Mouse (Mus musculus) kidney, adult 2 months (tissue): Measurements from ENCODE around the gene Gria1. TPM values are rescaled to one million over a fixed set of nuclear protein-coding genes. Genes with fewer than 3 reads are reported as not detected.

Experiments used
- DNase-seq: peaks from one replicate; pipeline ENCODE4 v3.0.0; 2021
- H3K27ac ChIP-seq: fragments of 200-500 bp; 2 replicates; pipeline ENCODE4 v1.5.1; 2012; ENCODE audit warnings: low read depth, low read length, control low read depth, inconsistent platforms; ENCODE audit not compliant: insufficient read depth
- H3K27me3 ChIP-seq: fragments of 200-500 bp; replicated peaks from 2 replicates; pipeline ENCODE4 v1.6.1; 2012; ENCODE audit warnings: mild to moderate bottlenecking, moderate library complexity, low read length, inconsistent platforms; ENCODE audit not compliant: control insufficient read depth, insufficient read depth
- H3K36me3 ChIP-seq: fragments of 200-500 bp; 2 replicates; pipeline ENCODE4 v1.6.1; 2012; ENCODE audit warnings: mild to moderate bottlenecking, moderate library complexity, low read length, inconsistent platforms; ENCODE audit not compliant: control insufficient read depth, insufficient read depth
- H3K4me1 ChIP-seq: fragments of 200-500 bp; 2 replicates; pipeline ENCODE4 v1.6.1; 2011; ENCODE audit warnings: low read length; ENCODE audit not compliant: control insufficient read depth, insufficient read depth
- H3K4me3 ChIP-seq: fragments of 200-500 bp; 2 replicates; pipeline ENCODE4 v1.5.1; 2011; ENCODE audit warnings: mild to moderate bottlenecking, low read depth, low read length, control low read depth; ENCODE audit not compliant: insufficient read depth
- CTCF ChIP-seq: fragments of 200-500 bp; conservative IDR thresholded peaks from 2 replicates; pipeline ENCODE4 v1.5.1; 2011; ENCODE audit warnings: low read depth, mild to moderate bottlenecking, control low read depth, low read length, moderate library complexity, mixed read lengths; ENCODE audit not compliant: insufficient read depth, insufficient read length
- POLR2A ChIP-seq: fragments of 200-500 bp; IDR thresholded peaks from one replicate; pipeline ENCODE4 v1.6.1; 2011; ENCODE audit warnings: low read depth, low read length, control low read depth
- WGBS: fragments of 180-500 bp; shearing (Covaris S2); methylation state at CpG from one replicate; pipeline ENCODE4 v1.1.7; 2018; 5-methylcytosine and 5-hydroxymethylcytosine counted together
- polyA plus RNA-seq: library from polyadenylated mRNA; depleted of rRNA; stranded (reverse); fragments of >200 nt; gene quantifications from 2 replicates; pipeline ENCODE4 v1.2.3, GENCODE M21; 2012

The Gria1 gene
- polyA plus RNA-seq, 1 experiment: 0.17 TPM

- DNase-seq: no peak
- H3K27ac ChIP-seq: no peak overlapping the region
- H3K36me3 ChIP-seq: no peaks in the 10 kb centered on the region
- WGBS: 92% methylated on average over 8 of the region's 8 CpGs
- no peaks in the 10 kb centered on the region for H3K27me3 ChIP-seq
- TF ChIP-seq POLR2A (no peak), CTCF (no peak)
- H3K4me3 ChIP-seq: no peak overlapping the region
- no peaks in the 10 kb centered on the region for H3K4me1 ChIP-seq
These were observed 59.2 kb downstream of the Gria1 start for GRCm38 (mm10) chr11:57070196-57070901.

- H3K27me3 ChIP-seq: no peaks in the 10 kb centered on the region
- DNase-seq: no peak
- no peaks in the 10 kb centered on the region for H3K4me1 ChIP-seq
- no peak for TF ChIP-seq CTCF
- no peak for TF ChIP-seq POLR2A
- no peak overlapping the region for H3K27ac ChIP-seq
- H3K36me3 ChIP-seq: no peaks in the 10 kb centered on the region
- WGBS: 62% methylated on average over 6 of the region's 6 CpGs
- H3K4me3 ChIP-seq: no peak overlapping the region
These were observed 61.0 kb downstream of the Gria1 start for GRCm38 (mm10) chr11:57072171-57072570.

DNA sequence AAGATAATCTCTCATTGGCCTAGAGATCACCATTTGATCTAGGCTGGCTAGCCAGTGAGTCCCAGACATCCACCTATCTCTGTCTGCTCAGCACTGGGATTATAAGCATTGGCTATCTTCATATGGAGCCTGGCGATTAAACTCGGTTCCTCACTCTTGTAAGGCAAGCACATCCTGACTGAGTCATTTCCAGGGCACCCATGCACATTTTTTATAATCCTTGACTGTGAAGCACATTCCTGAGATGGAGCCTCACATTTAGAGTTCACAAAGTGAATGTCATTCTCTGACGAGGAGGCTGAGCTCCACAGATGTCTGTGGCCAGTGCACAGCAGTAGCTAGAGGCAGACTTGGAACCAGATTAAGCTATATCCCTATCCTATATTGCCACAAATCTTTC is 68.2 kb downstream of the Gria1 start:
- Histone ChIP-seq H3K4me1 (no peaks in the 10 kb centered on the region), H3K27ac (no peak overlapping the region), H3K27me3 (no peaks in the 10 kb centered on the region), H3K36me3 (no peaks in the 10 kb centered on the region), H3K4me3 (no peak overlapping the region)
- no peak for DNase-seq
- TF ChIP-seq CTCF (no peak), POLR2A (no peak)
- WGBS: 75% methylated on average over 3 of the region's 3 CpGs

GRCm38 (mm10) chr11:57089527-57089926 is 78.3 kb downstream of the Gria1 start:
- H3K27me3 ChIP-seq: no peaks in the 10 kb centered on the region
- no peaks in the 10 kb centered on the region for H3K36me3 ChIP-seq
- TF ChIP-seq CTCF: no peak
- no peak for TF ChIP-seq POLR2A
- DNase-seq: no peak
- H3K4me1 ChIP-seq: no peaks in the 10 kb centered on the region
- H3K4me3 ChIP-seq: no peak overlapping the region
- 84% methylated on average over 5 of the region's 5 CpGs for WGBS
- H3K27ac ChIP-seq: no peak overlapping the region

- Histone ChIP-seq H3K27ac (no peak overlapping the region), H3K27me3 (no peaks in the 10 kb centered on the region), H3K36me3 (no peaks in the 10 kb centered on the region), H3K4me3 (no peak overlapping the region), H3K4me1 (no peaks in the 10 kb centered on the region)
- no peak for DNase-seq
- no peak for TF ChIP-seq POLR2A
These were observed 79.5 kb downstream of the Gria1 start for GRCm38 (mm10) chr11:57090705-57091104.

GRCm38 (mm10) chr11:57091276-57091914 is 80.2 kb downstream of the Gria1 start:
- Histone ChIP-seq H3K36me3 (no peaks in the 10 kb centered on the region), H3K27ac (no peak overlapping the region), H3K27me3 (no peaks in the 10 kb centered on the region), H3K4me1 (no peaks in the 10 kb centered on the region), H3K4me3 (no peak overlapping the region)
- TF ChIP-seq CTCF (no peak), POLR2A (no peak)
- WGBS: 28% methylated on average over 3 of the region's 3 CpGs
- DNase-seq: peak; percentile 12

- no peaks in the 10 kb centered on the region for H3K36me3 ChIP-seq
- peaks cover 3% of the 10 kb centered on the region; the same call in 1 of the 2 replicates for H3K4me1 ChIP-seq
- no peak overlapping the region for H3K4me3 ChIP-seq
- 23% methylated on average over 5 of the region's 5 CpGs for WGBS
- no peak overlapping the region for H3K27ac ChIP-seq
- peak; percentile 52 for DNase-seq
- no peaks in the 10 kb centered on the region for H3K27me3 ChIP-seq
- TF ChIP-seq POLR2A (no peak), CTCF (no peak)
These were observed 89.3 kb downstream of the Gria1 start for GRCm38 (mm10) chr11:57100491-57100890.
